Mouse (Mus musculus): Measurements from ENCODE around the gene Rccd1. TPM values are rescaled to one million over a fixed set of nuclear protein-coding genes. Genes with fewer than 3 reads are reported as not detected.
"Not testable (repeated sequence)": the region's sequence is repeated elsewhere in the genome, so short reads cannot be mapped to it uniquely, and the experiment has no call there.

The Rccd1 gene
- polyA plus RNA-seq, 1 experiment from 2014 or later: 16.1 TPM

DNA sequence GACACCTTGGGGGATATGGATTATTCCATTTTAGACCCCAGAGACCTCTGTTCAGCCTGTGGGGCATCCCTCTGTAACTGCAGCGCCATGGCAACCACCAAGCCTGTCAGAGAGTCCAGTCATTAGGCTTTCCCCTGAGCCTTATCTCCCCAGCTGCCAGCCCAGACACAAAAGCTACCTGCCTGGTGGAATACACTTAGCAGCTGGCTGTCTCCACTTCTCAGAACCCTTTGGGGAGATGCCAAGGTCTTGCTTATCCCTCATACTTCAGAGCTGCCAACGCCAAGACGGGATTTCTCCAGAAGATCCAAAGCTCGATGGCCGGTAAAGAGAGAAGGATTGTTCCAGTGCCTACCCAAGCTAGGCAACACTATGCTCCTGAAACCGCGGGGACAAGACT, 17.5 kb upstream of the Rccd1 start:
- ATAC-seq (ENCODE audit: low FRiP score): no peak
- WGBS: 69% methylated on average over 7 of the region's 7 CpGs
- Histone ChIP-seq H3K4me1 (replicated peaks) (peaks cover 58% of the 10 kb centered on the region), H3K9ac (no peak overlapping the region; the same call in 1 of the 2 replicates), H3K27ac (peak overlapping the region; percentile 90), H3K9me3 (no peaks in the 10 kb centered on the region), H3K4me2 (0 out of 2 replicates have a peak overlapping the region, but pooled peaks have one; percentile 95), H3K4me3 (no peak overlapping the region), H3K27me3 (no peaks in the 10 kb centered on the region), H3K36me3 (peaks cover 16% of the 10 kb centered on the region)

DNA sequence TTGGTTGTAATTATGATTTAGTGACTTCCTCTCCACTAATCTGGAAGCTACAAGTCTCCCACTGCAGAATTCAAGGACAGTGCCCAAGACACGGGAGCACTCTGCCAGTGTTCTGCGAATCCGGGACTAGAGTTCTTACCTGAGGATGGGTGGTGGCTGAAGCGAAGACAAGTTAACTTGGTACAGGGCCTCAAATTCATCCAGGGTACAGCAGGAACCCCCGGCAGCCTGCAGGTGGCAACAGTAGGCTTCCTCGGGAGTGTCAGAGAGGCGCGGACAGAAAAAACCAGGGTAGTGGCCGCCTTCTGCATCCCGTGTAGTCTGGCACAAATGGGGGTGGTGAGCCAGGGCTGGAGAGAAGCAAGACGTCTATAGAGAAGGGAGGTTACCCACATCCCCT, 16.5 kb upstream of the Rccd1 start, which contains the start of gene Unc45a:
TSS of gene Unc45a (minus strand) at position 213 of the 400 bp plus-strand sequence.
- 4% methylated on average over 11 of the region's 11 CpGs for WGBS

DNA sequence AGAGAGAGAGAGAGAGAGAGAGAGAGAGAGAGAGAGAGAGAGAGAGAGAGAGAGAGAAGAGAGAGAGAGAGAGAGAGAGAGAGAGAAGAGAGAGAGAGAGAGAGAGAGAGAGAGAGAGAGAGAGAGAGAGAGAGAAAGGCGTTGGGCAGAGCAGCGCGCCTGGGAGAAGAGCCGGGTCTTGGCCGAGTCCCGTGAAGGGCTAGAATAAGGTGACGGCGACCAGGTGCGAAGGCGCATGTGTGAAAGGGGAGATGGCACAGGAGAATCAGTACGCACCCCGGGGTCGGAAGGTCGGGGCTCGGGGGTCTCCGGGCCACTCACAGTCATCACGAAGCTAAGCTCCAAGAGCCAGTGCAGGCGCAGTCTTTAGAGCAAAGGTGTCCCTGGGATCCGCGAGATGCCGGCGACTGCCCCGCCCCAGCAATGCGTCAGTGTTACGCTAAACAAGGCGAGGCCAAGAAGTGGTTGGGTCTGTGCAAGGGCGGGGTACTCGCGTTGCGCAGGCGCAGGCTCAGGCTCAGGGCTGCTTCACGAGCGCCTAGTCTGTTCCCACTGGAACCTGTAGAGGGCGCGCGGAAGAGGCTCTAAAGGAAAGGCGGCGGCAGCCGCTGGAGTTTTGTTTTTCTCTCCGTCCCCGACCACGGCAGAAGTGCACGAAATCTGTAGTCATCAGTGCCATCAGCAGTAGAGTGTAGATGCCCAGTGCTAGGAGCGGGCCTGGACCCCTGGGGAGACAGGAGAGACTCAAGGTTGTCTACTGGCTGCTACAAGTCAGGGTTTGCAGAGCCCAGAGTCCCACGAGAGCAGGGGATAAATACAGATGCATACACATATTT, 15.8 kb upstream of the Rccd1 start:
- peak overlapping the region; percentile 90 for H3K27ac ChIP-seq
- peak overlapping the region; percentile 95 for H3K4me2 ChIP-seq
- no peaks in the 10 kb centered on the region for H3K27me3 ChIP-seq
- H3K9me3 ChIP-seq: no peaks in the 10 kb centered on the region
- H3K4me1 ChIP-seq (replicated peaks): peaks cover 74% of the 10 kb centered on the region
- H3K36me3 ChIP-seq: peaks cover 29% of the 10 kb centered on the region
- WGBS: under 1% methylated on average over 45 of the region's 45 CpGs
- peak overlapping the region; percentile 64 for H3K4me3 ChIP-seq
- H3K9ac ChIP-seq: peak overlapping the region; percentile 90
- peak; percentile 96 for ATAC-seq (ENCODE audit: low FRiP score)

More for the DNA sequence above, 16.5 kb upstream of the Rccd1 start, which contains the start of gene Unc45a:
- peak within 1 kb of the TSS; percentile 64 for H3K4me3 ChIP-seq
- H3K4me2 ChIP-seq: peak within 1 kb of the TSS; percentile 95
- H3K9me3 ChIP-seq: no peaks in the 10 kb centered on the region
- peak within 1 kb of the TSS; percentile 90 for H3K27ac ChIP-seq
- H3K9ac ChIP-seq: peak within 1 kb of the TSS; percentile 90
- peaks cover 67% of the 10 kb centered on the region for H3K4me1 ChIP-seq (replicated peaks)
- peak; percentile 15; the same call in 1 of the 2 replicates for ATAC-seq (ENCODE audit: low FRiP score)
- H3K36me3 ChIP-seq: peaks cover 26% of the 10 kb centered on the region
- H3K27me3 ChIP-seq: no peaks in the 10 kb centered on the region

DNA sequence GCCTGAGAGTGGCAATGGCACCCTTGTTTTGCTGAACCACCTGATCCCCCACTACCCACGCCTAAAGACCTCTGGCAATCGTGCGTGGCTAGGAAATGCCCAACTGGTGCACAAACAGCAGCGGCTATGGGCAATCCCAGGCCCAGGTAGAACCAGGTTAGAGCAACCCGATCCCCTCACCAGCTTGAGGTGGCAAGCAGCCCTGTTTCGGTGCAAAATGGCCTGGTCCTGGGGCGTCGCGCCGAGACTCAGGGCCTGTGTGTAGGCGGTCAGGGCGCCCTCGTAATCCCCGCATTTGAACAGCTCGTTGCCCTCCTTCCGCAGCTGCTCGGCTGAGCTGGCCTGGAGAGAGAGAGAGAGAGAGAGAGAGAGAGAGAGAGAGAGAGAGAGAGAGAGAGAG, 15.1 kb upstream of the Rccd1 start:
- H3K36me3 ChIP-seq: peaks cover 35% of the 10 kb centered on the region
- ATAC-seq (ENCODE audit: low FRiP score): no peak
- peaks cover 74% of the 10 kb centered on the region for H3K4me1 ChIP-seq (replicated peaks)
- H3K27me3 ChIP-seq: no peaks in the 10 kb centered on the region
- H3K9me3 ChIP-seq: no peaks in the 10 kb centered on the region
- peak overlapping the region; percentile 90 for H3K27ac ChIP-seq
- peak overlapping the region; percentile 95 for H3K4me2 ChIP-seq
- WGBS: 5% methylated on average over 17 of the region's 17 CpGs
- H3K4me3 ChIP-seq: peak overlapping the region; percentile 64
- H3K9ac ChIP-seq: peak overlapping the region; percentile 90

DNA sequence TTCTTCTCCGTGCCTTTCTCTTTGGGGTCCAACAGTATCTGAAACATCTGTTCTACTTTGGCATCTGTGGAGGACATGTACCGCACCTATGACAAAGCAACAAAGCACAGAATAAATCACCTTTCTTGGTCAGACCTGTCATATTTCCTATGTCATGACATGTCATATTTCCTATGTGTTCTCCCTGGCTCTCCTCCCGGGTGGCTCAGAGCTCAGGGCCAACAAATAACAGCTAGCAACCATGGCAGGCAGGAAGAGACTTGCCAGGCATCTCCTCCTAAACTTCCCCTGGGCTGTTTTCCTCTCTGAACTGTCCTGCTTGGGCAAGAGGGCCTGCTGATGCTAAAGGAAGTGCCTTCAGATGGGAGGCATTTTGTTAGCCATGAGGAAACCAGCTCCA, 12.7 kb upstream of the Rccd1 start:
- no peak overlapping the region for H3K4me2 ChIP-seq
- H3K4me1 ChIP-seq (replicated peaks): peaks cover 57% of the 10 kb centered on the region
- H3K36me3 ChIP-seq: peaks cover 60% of the 10 kb centered on the region

DNA sequence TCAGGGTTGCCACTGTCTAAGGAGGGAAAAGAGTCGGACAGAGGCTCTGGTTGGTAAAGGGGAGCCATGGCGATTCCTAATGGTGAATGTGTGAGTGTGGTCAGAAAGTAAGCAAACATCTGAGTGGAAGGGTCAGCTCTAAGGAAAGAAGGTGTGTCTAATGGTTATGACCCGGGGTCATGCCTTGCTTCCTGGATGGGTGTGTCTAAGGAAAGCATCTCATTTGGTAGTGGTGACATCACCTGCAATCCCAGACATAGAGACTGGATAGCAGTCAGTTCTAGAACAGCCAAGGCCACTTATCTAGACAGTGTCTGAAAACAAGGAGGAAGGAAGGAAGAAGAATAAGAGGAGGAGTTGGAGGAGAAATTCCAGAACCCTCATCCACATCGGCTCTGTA, 10.6 kb upstream of the Rccd1 start:
- Histone ChIP-seq H3K9ac (no peak overlapping the region), H3K36me3 (peaks cover 80% of the 10 kb centered on the region), H3K4me2 (no peak overlapping the region), H3K4me3 (no peak overlapping the region), H3K27me3 (no peaks in the 10 kb centered on the region), H3K27ac (no peak overlapping the region), H3K4me1 (replicated peaks) (peaks cover 40% of the 10 kb centered on the region), H3K9me3 (no peaks in the 10 kb centered on the region)
- no peak for ATAC-seq (ENCODE audit: low FRiP score)
- WGBS: 98% methylated on average over 4 of the region's 4 CpGs

More for the DNA sequence above, 12.7 kb upstream of the Rccd1 start:
- no peak overlapping the region for H3K27ac ChIP-seq
- no peak overlapping the region for H3K4me3 ChIP-seq
- H3K9me3 ChIP-seq: no peaks in the 10 kb centered on the region
- WGBS: 96% methylated on average over 3 of the region's 3 CpGs
- ATAC-seq (ENCODE audit: low FRiP score): no peak
- H3K27me3 ChIP-seq: no peaks in the 10 kb centered on the region
- 0 out of 2 replicates have a peak overlapping the region, but pooled peaks have one; percentile 8 for H3K9ac ChIP-seq

DNA sequence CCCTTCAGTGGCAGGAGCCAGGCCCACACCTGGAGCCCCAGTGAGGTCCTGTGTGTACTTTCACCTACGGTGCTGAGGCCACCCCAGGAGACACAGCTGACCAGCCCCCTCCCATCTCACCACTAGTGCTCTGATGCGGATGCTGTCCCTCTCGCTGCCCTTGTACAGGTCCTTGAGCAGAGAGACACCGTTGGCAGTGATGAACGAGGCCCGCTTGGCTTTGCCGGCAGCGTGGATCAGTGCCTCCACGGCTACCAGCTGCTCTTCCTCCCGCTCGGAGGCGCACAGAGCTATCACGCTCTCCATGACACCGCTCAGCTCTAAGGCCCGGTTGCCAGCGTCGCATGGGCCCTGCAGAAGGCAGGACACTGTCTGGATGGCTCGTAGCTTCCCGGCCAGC, 7.2 kb upstream of the Rccd1 start:
- H3K36me3 ChIP-seq: peaks cover 100% of the 10 kb centered on the region
- WGBS: 87% methylated on average over 19 of the region's 19 CpGs
- H3K4me1 ChIP-seq (replicated peaks): peaks cover 12% of the 10 kb centered on the region
- no peak overlapping the region for H3K27ac ChIP-seq
- ATAC-seq (ENCODE audit: low FRiP score): no peak
- H3K27me3 ChIP-seq: no peaks in the 10 kb centered on the region
- H3K4me2 ChIP-seq: no peak overlapping the region
- H3K9me3 ChIP-seq: no peaks in the 10 kb centered on the region
- no peak overlapping the region for H3K9ac ChIP-seq
- H3K4me3 ChIP-seq: no peak overlapping the region

DNA sequence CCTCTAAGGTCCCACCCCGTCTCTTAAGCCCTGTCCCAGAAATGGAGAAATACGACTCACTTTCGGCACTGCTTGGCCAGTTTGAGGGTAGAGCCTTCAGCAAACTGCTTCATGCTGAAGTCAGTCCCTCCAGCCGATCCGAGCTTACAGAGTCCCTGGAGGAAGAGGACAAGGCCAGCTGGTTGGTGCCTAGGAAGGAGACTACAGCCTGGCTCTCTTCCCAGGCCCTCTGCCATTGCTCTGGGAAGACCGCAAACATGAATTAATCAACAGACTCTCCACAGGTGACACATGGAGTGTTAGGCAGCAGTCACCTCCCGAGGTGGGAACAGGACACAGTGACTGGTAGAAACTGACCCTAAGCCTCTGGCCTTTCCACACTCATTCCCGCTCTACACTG, 6.0 kb upstream of the Rccd1 start:
- H3K4me1 ChIP-seq (replicated peaks): peaks cover 3% of the 10 kb centered on the region; the same call in 1 of the 2 replicates
- no peak overlapping the region for H3K27ac ChIP-seq
- H3K36me3 ChIP-seq: peaks cover 100% of the 10 kb centered on the region
- no peak overlapping the region for H3K4me2 ChIP-seq
- no peak overlapping the region for H3K4me3 ChIP-seq
- H3K9ac ChIP-seq: no peak overlapping the region
- no peak for ATAC-seq (ENCODE audit: low FRiP score)
- H3K9me3 ChIP-seq: no peaks in the 10 kb centered on the region
- WGBS: 86% methylated on average over 8 of the region's 8 CpGs
- no peaks in the 10 kb centered on the region for H3K27me3 ChIP-seq

DNA sequence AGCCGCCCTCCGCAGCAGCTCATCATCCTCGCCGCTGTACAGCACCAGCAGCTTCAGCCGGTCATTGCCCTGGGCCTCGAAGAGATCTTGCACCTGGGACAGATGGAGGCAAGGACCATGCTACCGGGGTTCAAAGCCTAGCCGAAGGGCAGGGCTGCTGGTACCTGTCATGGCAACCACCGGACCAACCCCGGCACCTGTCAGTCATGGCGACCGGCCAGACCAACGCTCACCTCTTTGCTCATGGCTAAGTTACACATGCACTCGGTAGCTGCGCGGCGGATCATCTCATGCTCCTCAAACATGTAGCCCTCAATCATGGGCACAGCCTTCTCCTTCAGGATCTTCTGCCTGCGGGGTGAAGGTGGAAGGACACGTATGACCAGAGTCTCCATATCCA, 1.8 kb upstream of the Rccd1 start:
- Histone ChIP-seq H3K9ac (no peak overlapping the region), H3K4me3 (no peak overlapping the region), H3K27me3 (no peaks in the 10 kb centered on the region), H3K4me2 (no peak overlapping the region), H3K4me1 (replicated peaks) (peaks cover 23% of the 10 kb centered on the region), H3K36me3 (peaks cover 62% of the 10 kb centered on the region), H3K9me3 (no peaks in the 10 kb centered on the region), H3K27ac (no peak overlapping the region)
- WGBS: 98% methylated on average over 19 of the region's 19 CpGs
- no peak for ATAC-seq (ENCODE audit: low FRiP score)

DNA sequence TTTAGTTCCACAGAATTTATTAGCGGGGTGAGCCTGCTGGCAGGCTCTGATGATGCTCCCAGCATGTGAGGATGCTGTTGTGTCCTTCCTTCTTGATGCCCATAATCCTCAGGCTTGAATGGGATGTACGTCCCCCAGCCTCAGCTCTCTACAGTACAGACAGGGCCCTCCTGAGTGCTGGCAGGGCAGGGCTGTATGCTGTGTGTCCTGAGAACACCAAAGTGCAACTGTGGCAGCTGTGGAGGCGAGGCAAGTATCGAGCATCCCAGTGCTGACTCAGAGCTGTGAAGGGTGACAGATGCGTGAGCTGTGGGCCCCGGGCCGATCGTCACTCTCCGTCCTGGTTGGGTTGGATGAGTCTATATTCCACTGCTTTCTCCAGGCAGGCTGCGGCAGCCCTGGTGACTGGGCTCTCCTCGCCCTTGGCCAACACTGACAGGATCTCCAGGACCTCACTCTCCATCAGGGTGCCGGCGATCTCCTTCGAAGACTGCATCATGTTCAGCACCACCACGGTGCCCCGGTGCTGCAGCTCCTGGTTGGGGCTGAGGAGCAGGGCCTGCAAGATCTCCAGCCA, 1.1 kb upstream of the Rccd1 start:
- 97% methylated on average over 16 of the region's 16 CpGs for WGBS
- Histone ChIP-seq H3K4me1 (replicated peaks) (peaks cover 23% of the 10 kb centered on the region), H3K27ac (peak overlapping the region; percentile 10; the same call in 1 of the 2 replicates), H3K9me3 (no peaks in the 10 kb centered on the region), H3K9ac (peak overlapping the region; percentile 49; the same call in 1 of the 2 replicates), H3K4me3 (no peak overlapping the region), H3K27me3 (no peaks in the 10 kb centered on the region), H3K36me3 (peaks cover 61% of the 10 kb centered on the region), H3K4me2 (no peak overlapping the region)
- ATAC-seq (ENCODE audit: low FRiP score): no peak

DNA sequence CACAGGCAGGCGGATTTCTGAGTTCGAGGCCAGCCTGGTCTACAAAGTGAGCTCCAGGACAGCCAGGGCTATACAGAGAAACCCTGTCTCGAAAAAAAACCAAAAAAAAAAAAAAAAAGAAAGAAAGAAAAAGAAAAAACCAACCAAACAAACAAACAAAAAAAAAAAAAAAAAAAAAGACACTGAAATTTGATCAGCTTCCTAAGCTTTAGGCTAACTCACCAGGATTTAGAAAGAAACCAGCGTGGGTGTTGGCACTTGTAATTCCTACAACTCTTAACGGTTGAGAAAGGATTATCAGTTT, 514 bp upstream of the Rccd1 start:
- WGBS: 54% methylated on average over 4 of the region's 5 CpGs
- not testable (repeated sequence) for H3K9ac ChIP-seq

DNA sequence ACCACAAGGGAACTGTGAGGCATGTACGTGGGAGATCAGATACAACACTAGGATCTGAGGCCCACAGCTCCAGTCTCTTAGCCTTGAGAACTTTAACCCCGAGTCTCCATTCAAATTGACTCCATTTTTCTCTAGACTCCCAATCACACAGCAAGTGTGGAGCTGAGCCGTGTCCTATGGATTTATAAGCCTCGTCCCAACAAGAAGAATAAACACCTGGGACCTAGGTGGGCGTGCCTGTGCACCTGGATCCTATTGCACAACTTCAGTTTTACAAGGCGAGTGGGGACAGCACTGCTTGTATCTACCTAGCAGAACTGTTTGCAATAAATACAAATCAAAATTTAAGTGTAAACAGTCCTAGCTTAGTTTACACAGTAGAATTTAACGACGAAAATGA, 918 bp downstream of the Rccd1 start:
- Histone ChIP-seq H3K4me3 (peak overlapping the region; percentile 56), H3K4me2 (peak overlapping the region; percentile 61), H3K27me3 (no peaks in the 10 kb centered on the region), H3K9me3 (no peaks in the 10 kb centered on the region), H3K36me3 (peaks cover 60% of the 10 kb centered on the region), H3K4me1 (replicated peaks) (peaks cover 23% of the 10 kb centered on the region), H3K9ac (peak overlapping the region; percentile 75), H3K27ac (peak overlapping the region; percentile 92)
- 24% methylated on average over 8 of the region's 8 CpGs for whole genome bisulfite sequencing
- no peak for ATAC-seq (ENCODE audit: low FRiP score)

More for the DNA sequence above, 514 bp upstream of the Rccd1 start:
- Histone ChIP-seq H3K4me1 (replicated peaks) (peaks cover 23% of the 10 kb centered on the region), H3K4me2 (peak overlapping the region; percentile 61), H3K27ac (peak overlapping the region; percentile 92), H3K36me3 (peaks cover 61% of the 10 kb centered on the region)
- not testable (repeated sequence) for H3K4me3 ChIP-seq; H3K9me3 ChIP-seq; ATAC-seq (ENCODE audit: low FRiP score); H3K27me3 ChIP-seq
